Mouse (Mus musculus): ENCODE measurements around the gene Syn1.

The Syn1 gene

GRCm38 (mm10) chrX:20920844-20921364 lies at the start of gene Syn1:
Gene Syn1 (minus strand): TSS chrX:20921004.
- peak; percentile 86 for DNase-seq (ENCODE audit: low read depth, low spot score)

DNA sequence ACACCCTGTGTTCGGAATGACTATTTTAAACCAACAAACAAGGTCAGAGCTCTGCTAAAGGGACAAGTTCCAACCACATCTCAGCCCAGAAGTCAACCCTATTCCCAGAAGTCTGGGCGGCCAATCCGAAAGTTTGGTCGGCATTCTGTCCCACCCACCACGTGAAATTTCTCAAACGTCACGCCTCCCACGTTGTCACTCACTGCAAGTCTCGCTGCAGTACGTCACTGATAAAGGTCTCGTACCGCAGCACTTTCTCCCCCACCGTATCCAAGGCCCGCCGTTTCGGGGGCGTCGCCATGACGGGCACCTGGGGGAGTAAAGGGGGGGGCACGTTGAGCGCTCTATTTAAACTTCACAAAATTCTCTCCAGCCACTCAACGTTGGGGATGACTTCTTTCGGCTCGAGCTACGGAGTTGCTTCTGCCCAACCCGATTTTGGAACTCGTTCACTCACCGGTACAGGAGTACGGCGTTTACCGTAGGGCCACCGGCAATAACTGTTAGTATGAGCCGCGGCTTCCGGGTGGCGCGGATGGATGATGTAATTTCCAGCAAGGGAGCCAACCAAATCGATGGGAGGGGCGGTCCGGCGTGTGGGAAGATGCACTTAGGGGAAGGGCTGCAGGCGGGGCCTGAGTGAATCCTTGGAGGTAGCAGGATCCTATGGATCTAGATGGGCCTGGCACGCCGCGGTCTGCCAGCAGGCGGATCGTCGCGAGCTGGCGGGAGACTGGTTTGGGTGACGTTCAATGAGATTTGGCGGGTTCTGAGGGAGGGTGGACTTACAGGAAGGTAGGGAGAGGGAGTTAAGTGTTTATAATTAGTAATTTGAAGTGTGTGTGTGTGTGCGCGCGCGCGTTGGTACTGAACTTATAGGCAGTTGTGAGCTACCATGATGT lies 40.9 kb upstream of the Syn1 start, which contains the start of gene Uxt:
TSS of gene Uxt (minus strand) at position 541 of the 902 bp plus-strand sequence.
- DNase-seq (ENCODE audit: low read depth, low spot score): peak; percentile 76

DNA sequence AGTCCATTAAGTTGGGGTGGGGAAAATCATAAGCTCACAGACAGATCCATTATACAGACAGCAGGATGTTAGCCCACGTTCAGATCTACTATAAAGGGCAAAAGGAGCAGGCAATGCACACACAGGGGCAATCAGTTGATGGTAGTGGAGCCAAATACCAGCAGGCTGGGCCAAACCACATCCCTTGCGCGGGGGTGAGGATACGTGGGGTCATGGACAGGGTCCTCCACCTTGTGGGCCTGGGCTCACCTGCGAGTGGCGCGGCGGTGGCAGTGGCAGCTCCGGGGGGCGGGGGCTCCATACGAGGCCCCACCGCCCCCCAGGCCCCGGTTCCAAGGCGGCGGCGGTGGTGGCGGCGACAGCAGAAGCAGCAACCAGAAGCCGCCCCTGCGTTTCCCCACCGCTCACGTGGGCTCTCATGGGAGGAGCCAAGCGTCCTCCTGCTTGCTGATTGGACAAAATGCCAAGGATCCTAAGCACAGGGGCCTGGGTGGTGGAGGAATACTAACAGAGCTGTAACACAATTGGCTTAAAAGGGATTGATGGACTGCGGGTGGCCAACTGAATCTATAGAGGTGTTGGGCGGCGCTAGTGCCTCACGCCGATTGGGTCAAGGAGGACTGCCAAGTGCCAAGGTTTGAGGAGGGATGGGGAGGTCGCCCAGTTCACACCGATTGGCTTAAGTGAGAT lies 29.5 kb upstream of the Syn1 start, which contains the start of gene Elk1:
TSS of gene Elk1 (minus strand) at position 418 of the 690 bp plus-strand sequence.
- DNase-seq (ENCODE audit: low read depth, low spot score): peak; percentile 88

- DNase-seq (ENCODE audit: low read depth, low spot score): no peak
Observed at GRCm38 (mm10) chrX:20946055-20946454, 25.3 kb upstream of the Syn1 start.

GRCm38 (mm10) chrX:20931963-20932362 lies 11.2 kb upstream of the Syn1 start:
- no peak for DNase-seq (ENCODE audit: low read depth, low spot score)

GRCm38 (mm10) chrX:20931364-20931763 lies 10.6 kb upstream of the Syn1 start, which contains the start of gene Cfp:
Gene Cfp (minus strand): TSS chrX:20931555.
- DNase-seq (ENCODE audit: low read depth, low spot score): no peak

- DNase-seq (ENCODE audit: low read depth, low spot score): no peak
Observed at GRCm38 (mm10) chrX:20929859-20930258, 9.1 kb upstream of the Syn1 start.

DNA sequence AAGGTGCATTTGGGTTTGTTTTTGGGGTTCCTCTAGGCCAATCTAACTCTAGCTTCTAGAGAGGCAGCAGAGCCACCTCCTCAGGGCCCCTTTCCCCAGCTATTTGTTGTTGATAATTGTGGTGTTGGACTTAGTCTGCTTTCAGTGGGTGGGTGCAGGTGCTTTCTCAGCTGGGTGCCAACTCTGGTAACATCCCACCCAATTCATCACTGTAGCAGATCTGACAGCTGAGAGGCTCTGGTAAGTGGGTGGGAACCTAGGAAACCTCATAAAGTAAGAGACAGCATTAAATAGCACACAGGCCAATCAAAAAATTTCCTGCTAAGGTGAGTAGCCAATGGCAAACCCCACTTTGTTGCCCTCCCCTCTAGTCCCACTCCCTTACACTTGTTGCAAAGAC lies 4.2 kb upstream of the Syn1 start:
- no peak for DNase-seq (ENCODE audit: low read depth, low spot score)

- no peak for DNase-seq (ENCODE audit: low read depth, low spot score)
Observed at GRCm38 (mm10) chrX:20923506-20923905, 2.7 kb upstream of the Syn1 start.

DNA sequence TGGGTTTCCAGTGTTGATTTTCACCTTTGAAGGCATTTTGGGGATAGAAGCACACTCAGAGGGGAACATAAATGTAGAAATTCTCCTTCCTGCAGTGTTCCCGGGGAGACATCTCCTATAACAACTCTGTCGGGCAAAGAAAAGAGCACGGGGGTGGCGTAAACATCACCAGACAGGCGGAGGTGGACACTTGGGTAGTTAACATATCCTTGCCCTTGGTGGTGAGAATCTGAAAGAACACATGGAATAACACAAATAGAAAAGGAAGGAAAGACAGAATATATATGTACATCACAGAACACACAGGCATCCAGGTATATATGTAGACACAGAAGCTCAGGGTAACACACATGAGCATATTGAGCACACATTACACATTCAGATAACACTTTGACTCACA lies 562 bp upstream of the Syn1 start:
- DNase-seq (ENCODE audit: low read depth, low spot score): no peak

DNA sequence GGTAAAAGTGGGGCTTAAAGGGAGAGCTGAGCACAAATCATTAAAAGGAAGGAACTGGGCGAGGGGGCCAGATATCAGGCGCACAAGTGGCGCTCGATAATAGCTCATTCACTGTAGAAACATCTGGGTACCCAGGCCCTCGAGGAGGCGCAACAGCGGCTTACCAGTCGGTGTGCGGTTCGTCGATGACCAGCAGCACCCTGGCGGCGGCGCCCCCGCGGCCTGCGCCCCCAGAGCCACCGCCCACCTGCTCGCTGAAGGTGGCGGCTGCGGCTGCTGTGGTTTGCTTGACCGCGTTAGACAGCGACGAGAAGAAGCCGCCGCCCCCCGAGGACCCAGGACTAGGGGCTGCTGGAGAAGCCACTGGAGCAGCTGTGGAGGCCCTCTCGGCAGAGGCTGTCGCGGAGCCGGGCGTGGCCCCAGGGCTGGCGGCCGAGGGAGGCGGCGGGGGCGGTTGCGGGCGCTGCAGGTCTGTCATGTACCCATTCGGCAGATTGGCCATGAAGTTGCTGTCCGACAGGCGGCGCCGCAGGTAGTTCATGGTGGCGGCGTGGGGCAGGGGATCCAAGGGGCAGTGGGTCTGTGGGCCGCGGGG lies 458 bp downstream of the Syn1 start:
- no peak for DNase-seq (ENCODE audit: low read depth, low spot score)

- no peak for DNase-seq (ENCODE audit: low read depth, low spot score)
Observed at GRCm38 (mm10) chrX:20915075-20915474, 5.7 kb downstream of the Syn1 start.

- DNase-seq (ENCODE audit: low read depth, low spot score): no peak
Observed at GRCm38 (mm10) chrX:20913726-20914125, 7.1 kb downstream of the Syn1 start.

GRCm38 (mm10) chrX:20910074-20910473 lies 10.7 kb downstream of the Syn1 start:
- no peak for DNase-seq (ENCODE audit: low read depth, low spot score)

DNA sequence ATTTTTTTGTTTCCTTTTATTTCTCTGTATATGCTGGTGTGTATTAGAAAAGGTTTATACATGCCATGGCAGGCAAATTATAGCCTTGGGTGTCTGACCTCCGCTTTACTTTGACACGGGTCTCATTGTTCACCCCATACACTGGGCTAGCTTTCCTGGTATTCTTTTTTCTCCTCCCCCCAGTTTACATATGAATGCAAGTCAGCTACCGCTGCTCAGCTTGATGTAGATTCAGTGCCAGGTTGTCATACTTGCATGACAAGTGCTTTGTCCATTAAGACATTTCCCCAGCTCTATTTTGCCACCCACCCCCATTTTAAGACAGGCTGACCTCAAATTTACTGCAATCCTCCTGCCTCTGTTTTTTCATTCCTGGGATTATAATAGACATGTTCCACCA lies 45.6 kb downstream of the Syn1 start:
- DNase-seq (ENCODE audit: low read depth, low spot score): no peak

DNA sequence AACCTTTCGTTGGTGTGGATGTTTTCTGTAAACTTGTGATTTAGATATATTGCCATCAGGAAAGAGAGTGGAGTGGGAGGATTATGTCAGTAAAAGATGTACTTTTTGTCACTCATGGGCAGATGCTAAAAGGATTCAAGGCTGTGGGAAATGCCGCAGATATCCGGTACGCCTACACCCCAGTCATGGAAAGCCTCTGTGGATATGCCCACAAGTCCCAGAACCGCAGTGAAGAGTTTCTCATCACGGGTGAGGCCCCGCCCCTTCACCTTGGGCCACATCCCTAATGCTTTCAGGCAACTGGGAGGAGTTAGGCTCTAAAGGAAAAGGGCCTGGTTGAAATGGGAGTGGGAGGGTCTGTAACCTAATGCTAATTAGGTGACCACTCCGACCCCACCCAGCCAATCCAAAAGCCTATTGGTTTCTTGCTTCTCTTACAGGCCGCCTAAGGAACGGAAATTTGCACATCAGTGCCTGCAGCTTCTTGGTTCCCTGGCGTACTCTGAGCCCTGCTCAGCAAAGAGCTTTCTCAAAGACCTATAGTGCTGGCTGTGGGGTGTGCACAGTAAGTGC lies 47.8 kb downstream of the Syn1 start:
- no peak for DNase-seq (ENCODE audit: low read depth, low spot score)

GRCm38 (mm10) chrX:20869962-20870513 lies 50.8 kb downstream of the Syn1 start, which contains the start of gene Timp1:
Gene Timp1 (plus strand): TSS chrX:20870166.
- DNase-seq (ENCODE audit: low read depth, low spot score): no peak

- no peak for DNase-seq (ENCODE audit: low read depth, low spot score)
Observed at GRCm38 (mm10) chrX:20869203-20869602, 51.6 kb downstream of the Syn1 start.

DNA sequence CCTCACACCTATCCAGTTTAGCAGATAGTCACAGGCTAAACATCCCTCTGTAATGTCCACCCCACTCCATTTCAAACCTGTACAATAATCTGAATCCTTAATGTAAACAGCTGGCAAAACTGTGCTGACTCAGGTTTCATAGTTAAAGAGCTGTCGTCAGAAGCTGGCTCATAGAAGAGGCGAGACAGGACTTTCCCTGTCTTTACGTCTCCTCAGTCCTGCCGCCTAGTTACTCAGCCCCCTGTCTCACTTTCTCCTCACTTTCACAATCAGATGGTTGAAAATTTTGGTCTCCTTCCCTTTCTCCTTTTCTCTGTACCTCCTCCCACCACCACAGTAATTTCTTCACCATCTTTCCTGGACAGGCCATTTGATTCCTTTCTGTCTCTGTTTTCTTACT lies 52.7 kb downstream of the Syn1 start:
- no peak for DNase-seq (ENCODE audit: low read depth, low spot score)

DNA sequence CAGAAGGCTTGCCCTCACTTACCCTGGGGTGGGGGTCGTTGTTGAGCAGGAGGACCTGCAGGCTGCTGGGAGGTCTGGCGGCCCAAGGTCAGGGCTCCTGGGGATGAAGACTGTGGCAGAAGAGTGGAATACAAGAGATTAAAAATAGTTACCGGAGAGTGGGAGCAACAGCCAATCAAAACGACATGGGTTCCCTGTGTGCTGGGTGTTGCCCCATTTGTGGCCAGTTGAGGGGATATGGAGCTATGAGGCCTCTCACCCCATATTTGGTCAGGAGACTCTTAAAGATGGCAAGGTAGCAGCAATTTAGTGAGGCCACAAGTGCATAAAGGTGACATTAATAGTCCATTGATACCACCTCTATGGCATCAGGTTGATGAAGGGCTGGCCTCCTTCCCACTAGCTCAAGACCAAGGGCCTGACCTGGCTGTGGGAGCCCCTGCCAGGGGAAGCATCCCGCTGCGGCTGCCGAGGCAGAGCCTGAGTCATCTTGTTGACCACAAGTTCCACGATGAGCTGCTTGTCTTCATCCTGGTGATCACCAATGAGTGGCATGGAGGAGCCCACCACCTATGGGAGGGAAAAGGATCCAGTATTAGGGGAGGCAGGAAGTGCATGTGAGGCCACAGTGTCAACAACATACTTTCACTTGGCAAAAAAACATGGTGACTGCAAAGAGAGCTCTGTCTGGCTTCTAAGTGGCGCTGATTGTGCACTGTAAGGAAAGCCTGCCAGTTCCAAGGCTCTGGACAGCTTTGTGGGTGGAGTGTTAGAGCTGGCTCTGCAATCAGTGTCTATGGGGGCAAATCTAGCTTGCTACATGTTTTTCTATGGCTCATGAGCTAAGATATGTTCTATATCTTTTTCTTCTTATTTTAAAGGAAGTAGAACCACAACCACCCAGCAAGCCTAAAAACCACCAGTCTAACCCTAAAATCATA lies 57.4 kb downstream of the Syn1 start:
- DNase-seq (ENCODE audit: low read depth, low spot score): no peak
